Mouse (Mus musculus) adrenal gland, adult 2 months (tissue): ENCODE measurements at regions not wholly inside any gene's neighbourhood (a gene's known extent, or its start where the extent isn't known, plus 50 kb on each side); places are given as distances from the start of the nearest gene placed in this dataset.

Experiments used
- DNase-seq: peaks from one replicate; pipeline ENCODE4 v3.0.0; 2021
- microRNA-seq, 2 experiments: library from miRNA; unstranded; fragments of <30 nt; microRNA quantifications; one replicate each; pipeline ENCODE4 v1.2.0; 2021

- DNase-seq, result no peak
Observed at GRCm38 (mm10) chr10:109160730-109161129, 149.9 kb upstream of the Syt1 start.

GRCm38 (mm10) chr10:109155768-109156167 is 145.0 kb upstream of the Syt1 start:
- DNase-seq, result no peak

DNA sequence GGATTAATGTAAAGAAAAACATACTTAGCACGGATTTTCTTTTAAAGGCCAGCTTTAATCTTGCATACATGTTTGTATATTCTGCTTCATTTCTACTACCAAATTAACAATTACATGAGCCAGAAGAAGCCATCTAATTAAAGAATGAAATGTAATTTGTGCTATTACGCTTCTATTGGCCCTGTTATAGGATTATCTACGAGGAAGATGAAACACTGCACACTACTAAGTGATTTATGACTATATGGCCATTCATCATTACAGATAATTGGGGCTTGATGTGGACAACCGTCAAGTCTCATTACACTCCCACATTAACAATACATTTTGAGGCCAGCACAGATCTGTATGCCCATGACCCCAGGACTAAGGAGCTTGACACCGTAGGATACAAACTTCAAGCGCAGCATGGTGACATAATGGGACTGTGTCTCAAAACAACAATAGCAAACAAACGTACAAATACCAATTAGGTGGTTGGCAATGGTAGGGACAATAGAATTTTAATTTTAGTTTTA is 129.7 kb upstream of the Syt1 start:
- no peak for DNase-seq

- DNase-seq, result peak; percentile 7
Observed at GRCm38 (mm10) chr10:109136763-109137732, 126.3 kb upstream of the Syt1 start.

GRCm38 (mm10) chr10:109134521-109134920 is 123.7 kb upstream of the Syt1 start:
- no peak for DNase-seq

DNA sequence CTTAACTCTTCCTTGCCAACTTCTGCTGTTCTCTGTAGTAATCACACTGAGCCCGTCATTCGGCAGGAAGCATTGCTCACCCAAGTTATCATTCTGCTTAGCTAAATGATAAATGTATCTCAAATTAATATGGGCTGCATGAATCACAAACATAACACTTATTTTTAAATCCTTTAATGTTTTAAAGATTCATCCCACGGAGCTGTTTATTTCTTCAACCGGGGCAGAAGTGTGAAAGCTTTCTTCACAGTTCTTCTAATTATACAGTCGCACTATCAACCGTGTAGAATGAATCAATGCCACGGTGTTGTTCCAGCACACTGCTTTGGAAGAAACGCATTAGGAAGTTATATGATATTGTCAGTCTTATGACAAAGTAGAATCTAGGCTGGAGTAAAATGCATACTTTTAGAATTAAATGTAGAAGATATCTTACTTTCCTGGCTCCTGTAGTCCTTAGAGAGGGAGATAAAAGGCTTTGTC is 121.3 kb upstream of the Syt1 start:
- no peak for DNase-seq

GRCm38 (mm10) chr10:109129552-109130110 is 118.8 kb upstream of the Syt1 start:
- DNase-seq, result peak; percentile 3

DNA sequence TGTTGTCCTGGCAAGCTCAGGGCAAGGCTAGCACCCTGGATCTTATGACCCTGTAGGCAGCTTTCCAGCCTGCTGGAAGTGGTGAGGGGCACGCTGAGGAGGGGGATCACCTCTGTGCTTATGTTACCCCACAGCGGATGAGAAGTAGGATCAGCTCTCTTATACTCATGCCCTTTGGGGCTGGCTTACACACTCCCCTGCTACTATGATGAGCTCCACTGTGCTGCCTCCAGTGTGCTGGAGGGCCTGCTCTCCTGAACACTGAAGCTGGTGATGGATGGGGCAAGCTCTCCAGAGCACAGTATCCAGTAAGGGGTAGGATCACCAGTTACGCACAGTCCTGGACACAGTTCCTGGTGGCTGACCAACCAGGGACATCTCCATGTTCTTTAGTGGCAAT is 118.3 kb upstream of the Syt1 start:
- no peak for DNase-seq

DNA sequence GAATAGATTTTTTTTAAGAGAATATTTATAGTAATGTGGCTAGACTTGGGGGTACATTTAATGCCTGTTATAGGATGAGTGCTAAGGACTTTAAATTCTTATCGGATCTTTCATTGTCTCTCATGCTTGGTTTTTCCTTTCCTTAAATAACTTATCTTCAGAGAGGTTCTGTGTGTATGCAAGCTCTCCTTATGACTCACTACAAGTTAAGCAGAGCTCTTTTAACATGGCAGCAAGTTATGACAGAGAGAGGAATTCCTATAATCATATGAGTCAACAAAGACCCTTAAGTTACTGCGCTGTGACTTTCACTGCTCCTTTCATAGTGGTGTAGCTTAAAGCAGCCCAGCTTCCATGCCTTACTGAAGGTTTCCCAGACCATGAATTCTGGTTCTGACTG is 115.9 kb upstream of the Syt1 start:
- no peak for DNase-seq

DNA sequence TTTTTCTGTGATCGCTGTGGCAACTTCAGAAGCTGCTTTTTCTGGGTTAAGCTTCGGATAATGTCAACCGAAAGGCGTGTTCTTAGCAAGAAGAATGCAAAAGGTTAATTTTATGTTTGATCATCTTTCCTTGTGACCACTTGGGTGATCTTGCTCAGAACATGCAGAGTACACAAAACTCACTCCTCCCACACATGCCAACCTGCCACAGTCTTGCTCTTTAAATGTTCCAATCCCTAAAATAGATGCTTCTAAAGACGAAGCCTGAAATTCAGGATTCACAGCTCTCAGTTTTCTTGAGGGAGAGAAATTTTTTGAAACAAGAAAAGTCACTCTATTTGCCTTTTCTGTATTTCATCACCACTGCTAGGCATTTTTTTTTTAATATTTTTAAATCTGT is 106.4 kb upstream of the Syt1 start:
- DNase-seq, result no peak

GRCm38 (mm10) chr10:109115013-109115627 is 104.3 kb upstream of the Syt1 start:
- no peak for DNase-seq

DNA sequence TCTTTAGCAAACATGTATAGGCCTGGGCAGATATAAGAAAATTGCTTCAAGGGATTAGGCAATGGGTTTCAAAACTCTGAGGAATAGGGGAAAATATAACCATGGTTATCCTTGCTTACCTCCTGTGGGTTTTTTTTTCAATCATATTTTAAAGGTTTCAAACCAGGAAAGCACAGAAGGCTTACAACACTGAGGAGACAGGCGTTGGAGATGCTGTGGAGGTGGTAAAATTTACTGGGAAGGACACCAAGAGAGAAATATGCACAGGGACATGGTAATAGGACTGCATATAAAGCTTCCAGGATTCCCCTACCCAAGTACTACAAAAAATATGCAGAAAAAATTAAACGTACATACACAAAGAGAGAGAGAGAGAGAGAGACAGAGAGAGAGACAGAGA is 95.0 kb upstream of the Syt1 start:
- no peak for DNase-seq

- no peak for DNase-seq
Observed at GRCm38 (mm10) chr10:109092219-109092618, 81.4 kb upstream of the Syt1 start.

DNA sequence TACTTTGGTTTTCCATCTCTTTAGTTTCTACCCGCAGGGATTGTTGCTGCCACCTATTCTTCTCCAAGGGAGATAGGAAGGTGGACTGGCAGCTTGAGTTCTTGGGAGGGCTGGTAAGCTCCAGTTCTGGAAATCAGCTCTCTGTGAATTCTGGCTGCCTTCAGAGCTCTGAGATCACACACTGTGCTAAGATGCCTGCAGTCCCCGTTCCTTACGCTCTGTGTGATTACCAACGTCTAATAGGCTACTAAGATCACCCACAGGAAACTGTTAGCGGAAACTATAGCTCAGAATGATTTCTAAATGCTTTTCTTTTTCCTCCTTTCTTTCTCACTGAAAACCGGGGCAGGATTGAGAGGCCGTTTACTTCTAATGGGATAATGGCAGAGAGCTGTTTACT is 69.0 kb upstream of the Syt1 start:
- DNase-seq, result no peak

GRCm38 (mm10) chr10:109074218-109074617 is 63.4 kb upstream of the Syt1 start:
- DNase-seq, result no peak

Small RNAs in the stretch of these regions (microRNA-seq; reads per million reads assigned to microRNA genes)
- 0 reads per million in 2 experiments for gene Gm44495
